Mouse (Mus musculus): ENCODE results near the gene Sap25.

GRCm38 (mm10) chr5:137607860-137608653, 33.1 kb upstream of the Sap25 start:
- no peak for TF ChIP-seq POLR2A (IDR thresholded peaks at IDR 0.05; ENCODE audit: borderline replicate concordance, insufficient read depth, low read length)
- no peak for TF ChIP-seq CTCF (IDR thresholded peaks at IDR 0.05; ENCODE audit: borderline replicate concordance, insufficient read depth, low read depth, low read length)

Data from cerebellum, adult 2 months (tissue).